Mouse (Mus musculus): ENCODE results near the gene Syap1. TPM values are rescaled to one million over a fixed set of nuclear protein-coding genes. Genes with fewer than 3 reads are reported as not detected.
"Not testable (repeated sequence)": the region's sequence is repeated elsewhere in the genome, so short reads cannot be mapped to it uniquely, and the experiment has no call there.

Syap1 gene
- polyA plus RNA-seq, 1 experiment from 2014 or later: 18.4 TPM

DNA sequence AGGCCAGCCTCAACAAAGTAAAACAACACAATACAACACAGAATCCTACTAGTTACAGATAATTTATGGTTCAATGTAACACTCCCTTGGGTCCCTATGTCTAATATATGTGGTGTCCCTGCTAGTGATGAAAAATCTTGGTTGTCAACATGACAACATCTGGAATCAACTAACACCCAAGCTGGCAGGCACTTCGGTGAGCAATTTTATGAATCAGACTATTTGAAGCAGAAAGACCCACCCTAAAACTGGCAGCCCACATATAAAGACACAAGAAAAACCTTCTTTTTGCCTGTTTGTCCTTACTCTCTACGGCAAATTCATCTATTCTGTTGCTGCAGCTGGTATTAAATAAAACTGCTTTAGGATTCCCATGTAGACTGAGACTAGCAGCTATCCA, 14.5 kb downstream of the Syap1 start:
- Histone ChIP-seq H3K36me3 (peaks cover 20% of the 10 kb centered on the region), H3K4me1 (no peaks in the 10 kb centered on the region), H3K27ac (no peak overlapping the region), H3K4me2 (no peak overlapping the region), H3K9me3 (replicated peaks) (no peaks in the 10 kb centered on the region), H3K4me3 (no peak overlapping the region), H3K9ac (no peak overlapping the region), H3K27me3 (replicated peaks) (no peaks in the 10 kb centered on the region)
- no peak for ATAC-seq
- 86% methylated on average over 2 of the region's 2 CpGs for WGBS (ENCODE audit: insufficient replicate concordance)

DNA sequence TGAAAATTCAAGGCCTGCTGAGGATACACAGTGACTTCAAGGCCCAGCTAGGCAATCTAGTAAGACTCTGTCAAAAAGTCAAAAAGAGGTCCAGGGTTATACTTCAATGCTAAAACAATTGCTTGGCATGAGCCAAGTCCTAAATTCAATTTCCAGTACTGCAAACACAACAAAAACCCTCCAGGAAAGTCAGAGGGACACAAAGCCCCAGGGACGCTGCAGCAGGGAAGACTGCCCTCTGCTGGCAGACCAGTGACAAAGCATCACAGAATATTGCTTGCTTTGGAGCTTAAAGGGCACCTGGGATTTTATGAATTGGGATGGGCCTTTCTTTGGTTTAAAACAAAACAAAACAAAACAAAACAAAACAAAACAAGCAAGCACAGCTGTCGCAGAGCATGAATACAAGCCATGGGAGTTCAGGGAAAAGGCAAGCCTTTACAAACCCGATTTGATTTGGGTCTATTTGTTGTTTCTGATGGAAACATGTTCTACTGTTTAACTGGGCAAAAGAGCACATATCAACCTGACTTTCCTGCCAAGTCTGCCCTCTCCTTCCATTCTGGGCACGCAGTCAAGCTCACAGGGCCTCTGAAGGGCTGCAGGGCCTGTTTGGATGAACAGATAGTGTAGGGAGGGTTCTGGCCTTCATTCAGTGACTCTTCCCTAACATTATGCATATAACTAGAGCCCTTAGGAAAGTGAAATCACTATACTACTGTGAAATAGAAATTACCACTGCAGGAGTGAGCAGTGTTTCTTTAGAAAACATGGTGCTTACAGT, 16.3 kb downstream of the Syap1 start:
- 44% methylated on average over 4 of the region's 4 CpGs for WGBS (ENCODE audit: insufficient replicate concordance)
- H3K4me1 ChIP-seq: no peaks in the 10 kb centered on the region
- ATAC-seq: no peak
- peaks cover 12% of the 10 kb centered on the region for H3K36me3 ChIP-seq
- no peaks in the 10 kb centered on the region for H3K27me3 ChIP-seq (replicated peaks)
- H3K4me3 ChIP-seq: no peak overlapping the region
- H3K27ac ChIP-seq: no peak overlapping the region
- no peak overlapping the region for H3K9ac ChIP-seq
- no peak overlapping the region for H3K4me2 ChIP-seq
- no peaks in the 10 kb centered on the region for H3K9me3 ChIP-seq (replicated peaks)

DNA sequence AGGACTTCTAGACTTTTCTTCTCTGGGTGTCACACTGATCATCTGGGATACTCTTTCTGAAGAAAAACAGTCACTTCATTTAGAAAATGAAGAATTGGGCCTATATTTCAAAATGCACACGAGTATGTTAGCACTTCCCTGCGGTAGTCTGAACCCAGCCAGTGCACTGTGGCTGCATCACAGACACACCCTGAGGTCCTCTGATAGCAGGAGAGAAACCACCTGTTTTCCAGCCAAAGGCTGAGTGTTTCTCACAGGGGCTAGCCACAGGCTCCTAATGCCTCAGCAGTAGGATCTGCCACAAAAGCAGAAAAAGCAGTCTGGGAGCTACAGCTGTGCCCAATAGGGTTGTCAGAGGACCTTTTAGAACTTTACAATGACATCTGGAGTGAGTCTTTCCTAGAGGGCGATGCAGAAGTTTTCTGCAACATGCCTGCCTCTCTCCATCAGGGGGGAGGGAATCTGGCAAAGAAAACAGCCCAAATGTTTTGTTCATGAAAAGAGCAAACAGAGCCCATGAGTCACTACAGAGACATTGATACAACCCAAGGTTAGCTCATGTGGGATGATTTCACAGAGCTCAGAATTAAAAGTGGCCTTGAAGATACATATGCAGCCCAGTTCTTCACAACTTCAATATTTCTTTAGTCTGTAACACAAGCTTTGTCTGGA, 19.8 kb downstream of the Syap1 start:
- 68% methylated on average over 3 of the region's 3 CpGs for whole genome bisulfite sequencing (ENCODE audit: insufficient replicate concordance)
- peaks cover 8% of the 10 kb centered on the region for H3K36me3 ChIP-seq

DNA sequence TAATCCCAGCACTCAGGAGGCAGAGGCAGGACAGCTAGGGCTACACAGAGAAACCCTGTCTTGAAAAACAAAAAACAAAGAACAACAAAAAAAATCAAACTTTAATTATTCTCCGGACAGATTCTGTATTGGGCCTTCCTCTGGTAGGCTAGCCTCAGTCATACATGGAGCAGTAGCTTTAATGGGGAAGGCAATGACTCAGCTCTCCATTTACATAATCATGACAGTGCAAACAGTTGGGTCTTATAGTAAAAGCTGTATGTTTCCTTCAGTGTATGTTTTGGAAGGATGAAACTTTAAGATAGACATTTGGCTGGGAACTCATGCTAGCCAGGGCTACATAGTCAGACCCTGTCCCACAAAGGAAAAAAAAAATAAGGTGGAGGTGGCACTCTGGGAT, 39.6 kb downstream of the Syap1 start:
- H3K36me3 ChIP-seq: no peaks in the 10 kb centered on the region
- H3K27me3 ChIP-seq (replicated peaks): no peaks in the 10 kb centered on the region
- H3K9me3 ChIP-seq (replicated peaks): no peaks in the 10 kb centered on the region
- WGBS (ENCODE audit: insufficient replicate concordance): 56% methylated on average over 1 of the region's 1 CpGs
- no peaks in the 10 kb centered on the region for H3K4me1 ChIP-seq
- H3K4me2 ChIP-seq: no peak overlapping the region
- H3K4me3 ChIP-seq: no peak overlapping the region
- no peak overlapping the region for H3K9ac ChIP-seq
- no peak for ATAC-seq
- no peak overlapping the region for H3K27ac ChIP-seq

More for the DNA sequence above, 19.8 kb downstream of the Syap1 start:
- Histone ChIP-seq H3K4me1 (no peaks in the 10 kb centered on the region), H3K9ac (no peak overlapping the region), H3K27me3 (replicated peaks) (no peaks in the 10 kb centered on the region), H3K4me3 (no peak overlapping the region), H3K27ac (no peak overlapping the region), H3K4me2 (no peak overlapping the region), H3K9me3 (replicated peaks) (no peaks in the 10 kb centered on the region)
- no peak for ATAC-seq

DNA sequence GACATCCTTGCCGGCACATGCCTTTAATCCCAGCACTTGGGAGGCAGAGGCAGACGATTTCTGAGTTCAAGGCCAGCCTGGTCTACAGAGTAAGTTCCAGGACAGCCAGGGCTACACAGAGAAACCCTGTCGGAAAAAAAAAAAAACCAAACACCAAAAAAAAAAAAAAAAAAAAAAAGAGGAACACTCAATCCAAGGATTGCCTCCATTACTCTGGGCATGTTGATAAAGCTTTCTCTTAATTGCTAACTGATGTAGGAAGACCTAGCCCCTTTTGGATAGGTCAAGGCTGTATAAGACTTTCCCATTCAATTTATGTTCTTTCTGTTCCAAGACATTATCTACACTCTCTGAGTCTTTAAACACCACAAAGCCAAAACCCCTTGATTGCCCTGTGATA, 42.7 kb downstream of the Syap1 start:
- H3K27me3 ChIP-seq (replicated peaks): no peaks in the 10 kb centered on the region
- H3K27ac ChIP-seq: no peak overlapping the region
- H3K9ac ChIP-seq: no peak overlapping the region
- WGBS (ENCODE audit: insufficient replicate concordance): 73% methylated on average over 3 of the region's 3 CpGs
- no peaks in the 10 kb centered on the region for H3K36me3 ChIP-seq
- H3K4me3 ChIP-seq: no peak overlapping the region
- H3K4me1 ChIP-seq: no peaks in the 10 kb centered on the region
- H3K9me3 ChIP-seq (replicated peaks): no peaks in the 10 kb centered on the region
- ATAC-seq: no peak
- no peak overlapping the region for H3K4me2 ChIP-seq

DNA sequence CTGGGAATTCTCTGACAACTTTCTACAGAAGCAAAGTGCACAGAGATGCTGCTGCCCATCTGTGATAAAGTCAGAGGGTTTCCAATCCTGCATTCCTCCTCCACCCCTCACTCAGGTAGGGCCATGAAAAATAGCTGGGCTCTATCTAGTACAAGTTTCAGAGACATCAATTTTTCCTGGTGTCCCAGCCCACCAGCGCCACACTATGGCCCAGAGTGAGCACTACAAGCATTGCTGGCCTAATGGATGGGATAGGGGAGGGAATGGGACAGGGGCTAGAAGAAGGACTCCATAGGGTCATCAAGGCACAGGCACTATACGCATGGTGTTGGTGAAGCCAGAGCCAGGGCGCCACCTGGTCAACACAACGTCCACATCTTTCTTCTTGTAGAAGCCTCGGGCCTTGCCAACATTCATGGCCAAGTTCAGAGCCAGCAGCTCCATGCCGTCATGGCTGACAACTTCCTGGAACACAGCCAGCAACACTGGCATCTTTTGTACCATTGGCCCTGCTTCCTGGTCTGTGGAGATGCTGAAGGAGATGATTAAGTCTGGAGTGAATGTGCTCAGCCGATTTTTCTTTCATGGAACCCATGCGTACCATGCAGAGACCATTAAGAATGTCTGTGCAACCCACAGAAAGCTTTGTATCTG, 43.7 kb downstream of the Syap1 start:
- H3K4me1 ChIP-seq: no peaks in the 10 kb centered on the region
- H3K4me2 ChIP-seq: no peak overlapping the region
- no peaks in the 10 kb centered on the region for H3K36me3 ChIP-seq
- WGBS (ENCODE audit: insufficient replicate concordance): 59% methylated on average over 8 of the region's 8 CpGs
- no peak for ATAC-seq
- no peak overlapping the region for H3K4me3 ChIP-seq
- no peaks in the 10 kb centered on the region for H3K27me3 ChIP-seq (replicated peaks)
- H3K27ac ChIP-seq: no peak overlapping the region
- H3K9me3 ChIP-seq (replicated peaks): no peaks in the 10 kb centered on the region
- no peak overlapping the region for H3K9ac ChIP-seq

DNA sequence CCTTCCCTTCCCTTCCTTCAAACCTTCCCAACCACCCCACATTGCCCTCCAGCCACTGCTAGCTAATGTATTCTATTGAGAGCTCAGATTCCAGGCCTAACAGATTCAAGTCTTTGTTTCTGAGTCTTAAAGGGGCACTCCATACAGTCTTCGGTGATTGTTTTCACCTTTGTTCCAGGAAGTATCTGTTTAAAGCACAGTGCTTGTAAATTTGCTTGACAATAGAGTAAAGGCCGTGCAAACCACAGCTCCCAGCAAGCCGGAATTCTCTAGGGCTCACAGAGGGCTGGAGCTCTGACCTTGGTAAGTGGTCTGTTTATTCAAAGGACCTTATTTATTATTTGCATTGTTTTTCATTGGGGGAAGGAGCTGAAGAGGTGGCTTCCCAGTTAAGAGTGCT, 56.1 kb downstream of the Syap1 start:
- H3K4me3 ChIP-seq: no peak overlapping the region

DNA sequence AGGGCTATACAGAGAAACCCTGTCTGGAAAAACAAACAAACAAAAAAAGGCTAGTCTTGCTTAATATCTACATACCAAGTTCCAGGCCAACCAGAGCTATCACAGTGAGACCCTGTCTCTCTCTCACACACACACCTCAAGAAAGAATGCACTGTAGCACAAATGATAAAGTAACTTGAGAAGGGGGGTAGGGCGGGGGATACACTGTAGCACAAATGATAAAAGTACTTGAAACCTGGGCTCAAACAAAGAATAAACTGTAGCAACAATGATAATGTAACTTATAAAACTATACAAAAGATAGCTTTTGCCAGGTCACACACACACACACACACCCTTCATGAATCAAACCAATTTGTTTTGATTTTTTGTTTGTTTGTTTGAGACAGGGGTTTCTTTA, 56.7 kb downstream of the Syap1 start:
- WGBS (ENCODE audit: insufficient replicate concordance): 18% methylated on average over 1 of the region's 1 CpGs
- peaks cover 7% of the 10 kb centered on the region; the same call in 1 of the 2 replicates for H3K27me3 ChIP-seq (replicated peaks)
- no peak overlapping the region for H3K27ac ChIP-seq
- H3K9me3 ChIP-seq (replicated peaks): no peaks in the 10 kb centered on the region
- H3K4me2 ChIP-seq: no peak overlapping the region
- no peak overlapping the region for H3K9ac ChIP-seq
- H3K4me3 ChIP-seq: no peak overlapping the region
- H3K4me1 ChIP-seq: peaks cover 10% of the 10 kb centered on the region
- H3K36me3 ChIP-seq: no peaks in the 10 kb centered on the region
- ATAC-seq: no peak

More for the DNA sequence above, 56.1 kb downstream of the Syap1 start:
- Histone ChIP-seq H3K9ac (no peak overlapping the region), H3K4me1 (peaks cover 10% of the 10 kb centered on the region), H3K9me3 (replicated peaks) (no peaks in the 10 kb centered on the region), H3K36me3 (no peaks in the 10 kb centered on the region), H3K27me3 (replicated peaks) (peaks cover 7% of the 10 kb centered on the region; the same call in 1 of the 2 replicates), H3K27ac (no peak overlapping the region), H3K4me2 (no peak overlapping the region)
- ATAC-seq: no peak
- 75% methylated on average over 3 of the region's 3 CpGs for WGBS (ENCODE audit: insufficient replicate concordance)

DNA sequence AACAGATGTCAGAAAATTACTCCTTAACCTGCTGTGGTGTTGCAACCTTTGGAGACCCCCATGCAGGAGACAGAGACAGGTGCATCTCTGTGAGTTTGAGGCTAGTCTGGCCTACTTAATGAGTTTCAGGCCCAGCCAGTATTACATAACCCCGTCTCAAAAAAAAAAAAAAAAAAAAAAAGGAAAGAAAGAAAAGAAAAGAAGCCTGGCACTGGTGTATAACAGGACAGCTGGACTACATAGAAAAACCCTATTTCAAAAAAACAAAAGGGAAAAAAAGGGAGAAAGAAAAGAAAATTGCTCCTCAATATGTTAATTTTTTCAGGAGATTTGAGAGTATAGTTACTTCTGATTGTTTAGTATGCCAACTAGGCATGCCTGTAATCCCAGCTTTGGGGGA, 57.2 kb downstream of the Syap1 start:
- no peak overlapping the region for H3K4me2 ChIP-seq
- WGBS (ENCODE audit: insufficient replicate concordance): 20% methylated on average over 1 of the region's 1 CpGs
- H3K9ac ChIP-seq: no peak overlapping the region
- H3K27ac ChIP-seq: no peak overlapping the region
- H3K27me3 ChIP-seq (replicated peaks): peaks cover 7% of the 10 kb centered on the region; the same call in 1 of the 2 replicates
- ATAC-seq: no peak
- H3K4me1 ChIP-seq: peaks cover 10% of the 10 kb centered on the region
- H3K4me3 ChIP-seq: no peak overlapping the region
- H3K9me3 ChIP-seq (replicated peaks): no peaks in the 10 kb centered on the region
- H3K36me3 ChIP-seq: 0 out of 2 replicates have a peak, but pooled peaks cover under 1% of the 10 kb centered on the region

DNA sequence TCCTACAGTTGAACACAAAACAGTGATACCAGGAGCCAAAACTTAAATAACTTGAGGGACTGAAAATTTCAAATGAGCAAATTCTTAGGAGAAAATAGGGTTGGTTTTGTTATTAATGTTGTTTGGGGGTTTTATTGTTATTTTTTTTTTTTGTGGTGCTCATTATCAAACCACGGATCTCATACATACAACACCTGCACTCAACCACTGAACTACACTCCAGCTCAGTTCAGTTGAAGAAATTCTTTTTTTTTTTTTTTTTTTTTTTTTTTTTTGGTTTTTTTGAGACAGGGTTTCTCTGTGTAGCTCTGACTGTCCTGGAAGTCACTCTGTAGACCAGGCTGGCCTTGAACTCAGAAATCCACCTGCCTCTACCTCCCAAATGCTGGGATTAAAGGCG, 57.9 kb downstream of the Syap1 start:
- H3K36me3 ChIP-seq; H3K4me3 ChIP-seq; H3K27ac ChIP-seq; H3K9me3 ChIP-seq (replicated peaks); H3K9ac ChIP-seq; ATAC-seq; H3K27me3 ChIP-seq (replicated peaks): not testable (repeated sequence)
- 47% methylated on average over 2 of the region's 2 CpGs for WGBS (ENCODE audit: insufficient replicate concordance)
- peaks cover 10% of the 10 kb centered on the region for H3K4me1 ChIP-seq
- peak overlapping the region; percentile 58 for H3K4me2 ChIP-seq

DNA sequence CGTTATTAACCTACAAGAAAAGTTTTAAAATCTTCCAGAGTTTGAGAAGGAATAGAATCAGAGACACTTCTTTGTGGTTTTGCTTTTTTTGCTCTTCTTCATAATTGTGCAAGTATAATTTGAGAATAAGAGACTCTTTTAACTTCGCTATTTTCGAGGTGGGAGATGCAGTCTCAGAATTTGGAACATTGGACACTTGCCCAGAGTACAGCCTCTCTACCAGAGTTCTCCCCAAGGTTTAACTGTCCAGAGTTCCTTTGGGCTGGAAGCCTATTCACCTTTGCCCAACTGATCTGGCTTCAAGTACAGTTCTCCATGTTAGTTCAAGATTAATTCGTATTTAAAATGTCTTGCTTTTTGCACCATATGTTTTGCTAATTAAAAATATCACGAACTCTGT, 58.5 kb downstream of the Syap1 start:
- peak overlapping the region; percentile 58 for H3K9ac ChIP-seq
- 24% methylated on average over 5 of the region's 5 CpGs for WGBS (ENCODE audit: insufficient replicate concordance)
- H3K27ac ChIP-seq: peak overlapping the region; percentile 68; the same call in 1 of the 2 replicates

DNA sequence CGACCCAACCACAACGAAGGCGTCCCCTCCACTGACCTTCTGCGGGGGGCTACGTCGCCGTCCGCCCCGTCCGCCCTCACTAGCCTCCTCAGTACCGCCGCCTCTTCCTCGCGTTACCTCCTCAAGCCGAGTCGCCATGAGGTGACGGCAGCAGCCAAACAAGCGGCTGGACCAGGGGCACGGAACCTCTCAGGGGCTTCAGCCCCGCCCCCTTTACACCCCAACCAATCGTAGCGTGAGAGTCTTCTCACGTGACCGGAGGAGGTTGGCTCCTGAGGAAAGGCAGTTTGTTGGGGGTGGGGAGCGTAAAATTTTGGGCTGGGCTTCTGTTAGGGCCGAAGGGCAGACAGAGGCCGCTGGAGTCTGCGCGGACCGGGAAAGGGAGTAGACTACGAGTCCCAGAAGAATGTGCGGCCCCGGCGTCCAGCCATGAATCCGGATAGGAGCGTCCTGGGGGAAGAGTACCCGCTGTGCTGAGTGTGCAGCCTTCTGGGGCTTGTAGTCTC, 59.0 kb downstream of the Syap1 start, which contains the start of gene Txlng:
Gene Txlng, minus strand, starts transcription at position 252 of the 506 bp plus-strand sequence.
- Histone ChIP-seq H3K27me3 (replicated peaks) (peaks cover 7% of the 10 kb centered on the region; the same call in 1 of the 2 replicates), H3K27ac (peak within 1 kb of the TSS; percentile 75), H3K9me3 (replicated peaks) (no peaks in the 10 kb centered on the region), H3K4me3 (peak within 1 kb of the TSS; percentile 71), H3K4me2 (peak within 1 kb of the TSS; percentile 92), H3K36me3 (peaks cover 6% of the 10 kb centered on the region; the same call in 1 of the 2 replicates), H3K4me1 (peaks cover 10% of the 10 kb centered on the region), H3K9ac (peak within 1 kb of the TSS; percentile 77)
- peak; percentile 100 for ATAC-seq
- 5% methylated on average over 37 of the region's 37 CpGs for WGBS (ENCODE audit: insufficient replicate concordance)

More for the DNA sequence above, 58.5 kb downstream of the Syap1 start:
- Histone ChIP-seq H3K27me3 (replicated peaks) (peaks cover 7% of the 10 kb centered on the region; the same call in 1 of the 2 replicates), H3K36me3 (peaks cover 6% of the 10 kb centered on the region; the same call in 1 of the 2 replicates), H3K4me3 (peak overlapping the region; percentile 71), H3K9me3 (replicated peaks) (no peaks in the 10 kb centered on the region), H3K4me1 (peaks cover 10% of the 10 kb centered on the region), H3K4me2 (peak overlapping the region; percentile 58)
- ATAC-seq: no peak

Measured in liver, embryonic 12.5 days (tissue).